Mouse (Mus musculus): ENCODE data around the gene Rps16.

Gene Rps16

GRCm38 (mm10) chr7:28350155-28350883 is at the start of gene Rps16:
Gene Rps16, plus strand, starts transcription at chr7:28350652.
- DNase-seq: peak; percentile 99

GRCm38 (mm10) chr7:28301616-28302433 is 48.6 kb upstream of the Rps16 start, which contains the start of gene Dll3:
Gene Dll3, minus strand, starts transcription at chr7:28302238.
- DNase-seq: peak; percentile 59

GRCm38 (mm10) chr7:28305641-28306040 is 44.8 kb upstream of the Rps16 start:
- DNase-seq: no peak

GRCm38 (mm10) chr7:28306216-28306615 is 44.2 kb upstream of the Rps16 start:
- DNase-seq: no peak

GRCm38 (mm10) chr7:28309737-28310136 is 40.7 kb upstream of the Rps16 start:
- DNase-seq: no peak

GRCm38 (mm10) chr7:28311151-28311925 is 39.1 kb upstream of the Rps16 start:
- DNase-seq: peak; percentile 40

GRCm38 (mm10) chr7:28311926-28312543 is 38.4 kb upstream of the Rps16 start, which contains the start of gene Timm50:
Gene Timm50, minus strand, starts transcription at chr7:28312072.
- DNase-seq: peak; percentile 96

- DNase-seq: no peak
Measured at GRCm38 (mm10) chr7:28318036-28318435, 32.4 kb upstream of the Rps16 start.

GRCm38 (mm10) chr7:28318714-28319113 is 31.7 kb upstream of the Rps16 start:
- no peak for DNase-seq

GRCm38 (mm10) chr7:28321974-28322720 is 28.3 kb upstream of the Rps16 start:
- no peak for DNase-seq

- DNase-seq: no peak
Measured at GRCm38 (mm10) chr7:28325293-28325692, 25.2 kb upstream of the Rps16 start.

GRCm38 (mm10) chr7:28326457-28326856 is 24.0 kb upstream of the Rps16 start:
- no peak for DNase-seq

GRCm38 (mm10) chr7:28328260-28328659 is 22.2 kb upstream of the Rps16 start:
- no peak for DNase-seq

GRCm38 (mm10) chr7:28334534-28334933 is 15.9 kb upstream of the Rps16 start:
- DNase-seq: no peak

GRCm38 (mm10) chr7:28335471-28335870 is 15.0 kb upstream of the Rps16 start:
- no peak for DNase-seq

- DNase-seq: peak; percentile 98
Measured at GRCm38 (mm10) chr7:28338108-28338998, 12.1 kb upstream of the Rps16 start, which contains the start of gene Supt5. Gene Supt5, minus strand, starts transcription at chr7:28338746.

GRCm38 (mm10) chr7:28339213-28339917 is 11.1 kb upstream of the Rps16 start:
- DNase-seq: peak; percentile 64

- DNase-seq: no peak
Measured at GRCm38 (mm10) chr7:28341381-28341780, 9.1 kb upstream of the Rps16 start.

GRCm38 (mm10) chr7:28344637-28345036 is 5.8 kb upstream of the Rps16 start:
- peak; percentile 87 for DNase-seq

GRCm38 (mm10) chr7:28347746-28348145 is 2.7 kb upstream of the Rps16 start:
- DNase-seq: no peak
